ENCODE assay signal across 8 mouse cellular contexts in genomic region chr16:90221441-90222070, GRCm38 (mm10). TPM values are rescaled to one million over a fixed set of nuclear protein-coding genes. Genes with fewer than 3 reads are reported as not detected.
DNase-seq lines count a peak whose midpoint lies in the region; ATAC-seq and TF ChIP-seq lines count a peak whose summit lies in the region.

No protein-coding gene starts in this region.

- H3K9me3 ChIP-seq in hindbrain, embryonic 14.5 days (ENCODE audit: control insufficient read depth, low read length), result no peaks in the 10 kb centered on the region

- TF ChIP-seq CTCF in thymus, adult 2 months (IDR thresholded peaks at IDR 0.05; ENCODE audit: borderline replicate concordance, control insufficient read depth, extremely low read depth, insufficient read depth, low read length, poor library complexity), result no peak

- peaks cover 11% of the 10 kb centered on the region for H3K36me3 ChIP-seq in thymus, adult 2 months (ENCODE audit: control insufficient read depth, insufficient read depth, low read length)
- H3K36me3 ChIP-seq in hindbrain, embryonic 14.5 days (replicated peaks; ENCODE audit: control insufficient read depth, insufficient read depth), result peaks cover 27% of the 10 kb centered on the region

- H3K9ac ChIP-seq in hindbrain, embryonic 14.5 days, result peak overlapping the region; percentile 89

- no peak for TF ChIP-seq POLR2A in thymus, adult 2 months (IDR thresholded peaks at IDR 0.05; ENCODE audit: control insufficient read depth, extremely low read depth, insufficient read depth, low read length, poor library complexity)

- peak overlapping the region; percentile 91 for H3K4me2 ChIP-seq in hindbrain, embryonic 14.5 days (replicated peaks)

- peak overlapping the region; percentile 77 for H3K4me3 ChIP-seq in thymus, adult 2 months (ENCODE audit: control insufficient read depth, insufficient read depth, low read length)
- H3K4me3 ChIP-seq in hindbrain, embryonic 14.5 days (replicated peaks; ENCODE audit: low read length), result peak overlapping the region; percentile 90

- 2% methylated on average over 20 of the region's 20 CpGs for WGBS in thymus, adult 2 months
- 8% methylated on average over 20 of the region's 20 CpGs for WGBS in hindbrain, embryonic 14.5 days

- DNase-seq in adrenal gland, adult 2 months, result peak; percentile 41
- no peak for DNase-seq in adrenal gland, postnatal 4 days (ENCODE audit: low spot score in 2 of 2)
- no peak for DNase-seq in thymus, adult 2 months
- DNase-seq in thymus, postnatal 10 days (ENCODE audit: low spot score in 2 of 2), result no peak
- DNase-seq in hindbrain, embryonic 14.5 days (ENCODE audit: low spot score), result no peak
- DNase-seq in lung, postnatal 25 days (ENCODE audit: low spot score), result peak; percentile 26
- DNase-seq in ovary, postnatal 10 days (ENCODE audit: low spot score), result no peak
- DNase-seq in adrenal gland, adult 8-10 months, result no peak

- ATAC-seq in hindbrain, embryonic 14.5 days (ENCODE audit: low FRiP score), result no peak

- H3K27ac ChIP-seq in thymus, adult 2 months (ENCODE audit: control insufficient read depth, insufficient read depth, low read length), result no peak overlapping the region
- H3K27ac ChIP-seq in hindbrain, embryonic 14.5 days, result peak overlapping the region; percentile 86; the same call in 1 of the 2 replicates

- H3K27me3 ChIP-seq in thymus, adult 2 months (ENCODE audit: control insufficient read depth, insufficient read depth, low read length), result no peaks in the 10 kb centered on the region
- no peaks in the 10 kb centered on the region for H3K27me3 ChIP-seq in hindbrain, embryonic 14.5 days (ENCODE audit: control insufficient read depth, insufficient read depth, low read length)

- H3K4me1 ChIP-seq in thymus, adult 2 months (replicated peaks; ENCODE audit: control insufficient read depth, insufficient read depth, low read length), result peaks cover 8% of the 10 kb centered on the region
- peaks cover 17% of the 10 kb centered on the region for H3K4me1 ChIP-seq in hindbrain, embryonic 14.5 days (replicated peaks; ENCODE audit: control insufficient read depth, insufficient read depth, low read length)

RNA-seq across cellular contexts. Expression of gene Sod1, which starts 1.0 kb away (rescaled TPM):
- 1,000 to 10,000 TPM; 1,281 to 1,419 TPM for total RNA-seq in adrenal gland, adult 2 months (2021)
- polyA plus RNA-seq in adrenal gland, adult 2 months (2012; rRNA removed), result 539 and 713 TPM in 2 replicates
- total RNA-seq in adrenal gland, postnatal 4 days (2021), result 1,000 to 10,000 TPM; 1,054 to 1,131 TPM
- polyA plus RNA-seq in thymus, adult 2 months (2012; rRNA removed), result 277 and 305 TPM in 2 replicates
- polyA plus RNA-seq in hindbrain, embryonic 14.5 days (2014; fragmentation: Nextera tagmentation; extraction: Ambion mirVana), result 980 and 1,077 TPM in 2 replicates
- 1,000 to 10,000 TPM; 1,130 to 1,752 (median 1,322) TPM for total RNA-seq in adrenal gland, adult 8-10 months (2022)

Comparison
In these comparisons a context has a peak if more than half of its experiments do, and no peak if none do; other contexts are left out.
1. DNase-seq: peak in adrenal gland, adult 2 months (single experiment) and lung, postnatal 25 days (single experiment); none in adrenal gland, postnatal 4 days (0 of 2), thymus, adult 2 months (single experiment), thymus, postnatal 10 days (0 of 2), hindbrain, embryonic 14.5 days (single experiment), ovary, postnatal 10 days (single experiment) and adrenal gland, adult 8-10 months (single experiment).